Mouse (Mus musculus) lung, adult 2 months (tissue): ENCODE data around the gene Ptges2.

ENCODE experiments used
- CTCF ChIP-seq: fragments of 200-500 bp; IDR thresholded peaks from 2 replicates; pipeline ENCODE4 v1.5.1; 2011; ENCODE audit warnings: mild to moderate bottlenecking, low read length, control low read depth; ENCODE audit not compliant: insufficient read depth
- POLR2A ChIP-seq: fragments of 200-500 bp; IDR thresholded peaks from 2 replicates; pipeline ENCODE4 v1.6.1; 2011; ENCODE audit warnings: low read depth, mild to moderate bottlenecking, control low read depth, low read length, borderline replicate concordance; ENCODE audit errors: extremely low read depth

GRCm38 (mm10) chr2:32374191-32374590 is 21.5 kb upstream of the Ptges2 start:
- TF ChIP-seq POLR2A = no peak
- TF ChIP-seq CTCF = no peak
